Mouse (Mus musculus): ENCODE measurements at regions not wholly inside any gene's neighbourhood (a gene's known extent, or its start where the extent isn't known, plus 50 kb on each side); places are given as distances from the start of the nearest gene placed in this dataset.

GRCm38 (mm10) chr10:66923947-66924346, 172.0 kb upstream of the Jmjd1c start:
- no peak for TF ChIP-seq CTCF (IDR thresholded peaks at IDR 0.05; ENCODE audit: low read depth)
- TF ChIP-seq EP300 (IDR thresholded peaks at IDR 0.05; ENCODE audit: low read depth) = no peak
